Mouse (Mus musculus) effector memory CD4-positive, alpha-beta T cell, adult 7 months (primary cell): ENCODE results near the gene Abca16. TPM values are rescaled to one million over a fixed set of nuclear protein-coding genes. Genes with fewer than 3 reads are reported as not detected.

Experiments
- polyA plus RNA-seq: library from polyadenylated mRNA; unstranded; fragments of 100-300 nt; shearing (Covaris generic); gene quantifications from one replicate; pipeline ENCODE4 v1.2.1, GENCODE M21; 2017

The Abca16 gene
- not detected for polyA plus RNA-seq

GRCm38 (mm10) chr7:120409447-120409846, at the start of gene Abca16:
Abca16 (plus strand) TSS chr7:120409647.

Other genes with a start within 250 kb of the Abca16 start
- not detected for gene Anks4b, start 235.8 kb upstream of the Abca16 start, polyA plus RNA-seq
- not detected for gene Crym, start 207.5 kb upstream of the Abca16 start, polyA plus RNA-seq
- 0.18 TPM for gene Abca14, start 205.7 kb upstream of the Abca16 start, polyA plus RNA-seq
- gene Abca15, start 81.0 kb upstream of the Abca16 start, polyA plus RNA-seq: not detected
- 101 TPM for gene Uqcrc2, start 225.5 kb downstream of the Abca16 start, polyA plus RNA-seq